Mouse (Mus musculus): ENCODE data around the gene Rpl18a. TPM values are rescaled to one million over a fixed set of nuclear protein-coding genes. Genes with fewer than 3 reads are reported as not detected.

The Rpl18a gene
- total and polyA plus RNA-seq, 2 experiments = 318 to 2,350 TPM

GRCm38 (mm10) chr8:70891356-70891755, 5.9 kb downstream of the Rpl18a start:
- 15% methylated on average over 21 of the region's 21 CpGs for WGBS
- no peak overlapping the region for H3K27ac ChIP-seq (replicated peaks; ENCODE audit: insufficient read depth, low read depth, low read length)
- H3K4me3 ChIP-seq (ENCODE audit: insufficient read depth, low read depth, low read length) = no peak overlapping the region
- TF ChIP-seq CTCF (IDR thresholded peaks at IDR 0.05; ENCODE audit: low read depth, low read length) (no peak), POLR2A (IDR thresholded peaks at IDR 0.05; ENCODE audit: extremely low read depth, insufficient read depth, low read length) (no peak)
- DNase-seq (ENCODE audit: extremely low read depth, low read depth, low spot score) = no peak
- peaks cover 2% of the 10 kb centered on the region for H3K4me1 ChIP-seq (ENCODE audit: control insufficient read depth, insufficient read depth, low read length)
- no peak overlapping the region for H3K9ac ChIP-seq (ENCODE audit: low read depth, low read length)
- H3K79me2 ChIP-seq (ENCODE audit: control insufficient read depth, insufficient read depth, low read length) = peaks cover 3% of the 10 kb centered on the region; the same call in 1 of the 2 replicates
- H3K36me3 ChIP-seq (ENCODE audit: control insufficient read depth, insufficient read depth, low read length) = peaks cover 13% of the 10 kb centered on the region
- H3K27me3 ChIP-seq (ENCODE audit: control insufficient read depth, insufficient read depth, low read length) = peaks cover 6% of the 10 kb centered on the region; the same call in 1 of the 2 replicates

DNA sequence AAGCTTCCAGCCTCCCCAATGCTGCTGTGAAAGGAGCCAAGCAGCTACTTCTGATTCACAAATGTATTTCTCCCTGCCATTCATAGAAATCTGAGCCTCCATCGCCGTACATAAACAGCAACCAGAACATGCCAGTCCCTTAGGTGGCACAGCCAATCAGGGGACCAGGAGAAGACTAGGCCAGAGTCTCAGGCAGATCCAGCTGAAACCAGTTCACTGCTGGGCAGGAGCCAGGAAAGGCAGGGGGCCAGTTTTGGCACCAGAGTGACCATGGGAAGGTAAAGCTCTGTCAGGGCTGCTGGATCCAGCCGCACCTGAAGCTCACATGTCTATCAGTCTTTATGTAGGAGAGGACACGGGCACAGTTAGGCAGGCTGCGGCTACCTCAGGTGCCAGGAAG, 6.6 kb downstream of the Rpl18a start:
- DNase-seq (ENCODE audit: extremely low read depth, low read depth, low spot score) = no peak
- Histone ChIP-seq H3K27me3 (ENCODE audit: control insufficient read depth, insufficient read depth, low read length) (peaks cover 6% of the 10 kb centered on the region; the same call in 1 of the 2 replicates), H3K27ac (replicated peaks; ENCODE audit: insufficient read depth, low read depth, low read length) (no peak overlapping the region), H3K4me1 (ENCODE audit: control insufficient read depth, insufficient read depth, low read length) (no peaks in the 10 kb centered on the region; the same call in 1 of the 2 replicates), H3K36me3 (ENCODE audit: control insufficient read depth, insufficient read depth, low read length) (peaks cover 12% of the 10 kb centered on the region), H3K4me3 (ENCODE audit: insufficient read depth, low read depth, low read length) (no peak overlapping the region), H3K9ac (ENCODE audit: low read depth, low read length) (no peak overlapping the region), H3K79me2 (ENCODE audit: control insufficient read depth, insufficient read depth, low read length) (no peaks in the 10 kb centered on the region)
- WGBS = 90% methylated on average over 5 of the region's 5 CpGs
- TF ChIP-seq POLR2A (IDR thresholded peaks at IDR 0.05; ENCODE audit: extremely low read depth, insufficient read depth, low read length) (no peak), CTCF (IDR thresholded peaks at IDR 0.05; ENCODE audit: low read depth, low read length) (no peak)

DNA sequence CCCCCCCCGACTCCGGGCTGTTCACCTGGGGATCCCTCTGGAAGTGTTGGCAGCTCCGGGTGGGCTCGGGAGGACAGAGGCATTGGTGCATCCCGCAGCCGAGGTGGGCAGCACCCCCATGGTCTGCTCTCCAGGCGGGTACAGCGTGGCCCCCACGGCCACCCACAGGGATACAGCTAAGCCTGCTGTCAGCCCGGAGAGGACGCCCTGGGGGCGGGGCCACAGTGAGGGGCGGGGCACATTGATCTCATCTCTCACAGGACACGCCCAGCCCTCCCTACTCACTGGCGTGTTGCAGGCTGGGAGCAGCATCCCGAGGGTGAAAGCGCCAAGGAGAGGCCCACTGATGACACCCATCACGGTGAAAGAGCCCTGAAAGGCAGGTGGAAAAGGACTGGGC, 9.5 kb downstream of the Rpl18a start:
- no peak overlapping the region for H3K9ac ChIP-seq (ENCODE audit: low read depth, low read length)
- H3K4me1 ChIP-seq (ENCODE audit: control insufficient read depth, insufficient read depth, low read length) = no peaks in the 10 kb centered on the region
- H3K4me3 ChIP-seq (ENCODE audit: insufficient read depth, low read depth, low read length) = no peak overlapping the region
- H3K27me3 ChIP-seq (ENCODE audit: control insufficient read depth, insufficient read depth, low read length) = peaks cover 5% of the 10 kb centered on the region; the same call in 1 of the 2 replicates
- TF ChIP-seq CTCF (IDR thresholded peaks at IDR 0.05; ENCODE audit: low read depth, low read length) (no peak), POLR2A (IDR thresholded peaks at IDR 0.05; ENCODE audit: extremely low read depth, insufficient read depth, low read length) (no peak)
- 16% methylated on average over 18 of the region's 18 CpGs for WGBS
- no peak overlapping the region for H3K27ac ChIP-seq (replicated peaks; ENCODE audit: insufficient read depth, low read depth, low read length)
- DNase-seq (ENCODE audit: extremely low read depth, low read depth, low spot score) = no peak
- no peaks in the 10 kb centered on the region for H3K36me3 ChIP-seq (ENCODE audit: control insufficient read depth, insufficient read depth, low read length)
- H3K79me2 ChIP-seq (ENCODE audit: control insufficient read depth, insufficient read depth, low read length) = no peaks in the 10 kb centered on the region

DNA sequence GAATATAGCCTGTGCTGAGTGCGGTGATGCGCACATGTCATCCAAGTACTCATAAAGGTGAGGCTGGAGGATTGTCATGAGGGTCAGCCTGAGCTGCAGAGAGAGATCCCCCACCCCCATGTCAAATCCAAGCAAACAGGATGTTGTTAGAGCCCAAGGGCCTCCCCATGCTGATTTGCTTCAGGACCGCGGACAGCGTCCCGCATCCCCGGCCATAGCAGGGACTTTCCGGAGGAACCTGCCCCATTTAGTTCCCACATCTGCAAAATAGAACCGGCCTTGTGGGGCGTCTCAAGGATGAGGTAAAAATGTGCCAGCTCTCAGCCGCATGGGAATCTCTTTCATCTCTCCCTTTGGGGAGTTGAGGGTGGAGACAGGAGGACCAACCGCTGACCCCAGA, 11.6 kb downstream of the Rpl18a start:
- no peak for DNase-seq (ENCODE audit: extremely low read depth, low read depth, low spot score)
- Histone ChIP-seq H3K4me3 (ENCODE audit: insufficient read depth, low read depth, low read length) (no peak overlapping the region), H3K27me3 (ENCODE audit: control insufficient read depth, insufficient read depth, low read length) (no peaks in the 10 kb centered on the region; the same call in 1 of the 2 replicates), H3K79me2 (ENCODE audit: control insufficient read depth, insufficient read depth, low read length) (no peaks in the 10 kb centered on the region), H3K36me3 (ENCODE audit: control insufficient read depth, insufficient read depth, low read length) (no peaks in the 10 kb centered on the region), H3K9ac (ENCODE audit: low read depth, low read length) (no peak overlapping the region), H3K4me1 (ENCODE audit: control insufficient read depth, insufficient read depth, low read length) (no peaks in the 10 kb centered on the region), H3K27ac (replicated peaks; ENCODE audit: insufficient read depth, low read depth, low read length) (no peak overlapping the region)
- 21% methylated on average over 12 of the region's 12 CpGs for WGBS
- TF ChIP-seq CTCF (IDR thresholded peaks at IDR 0.05; ENCODE audit: low read depth, low read length) (no peak), POLR2A (IDR thresholded peaks at IDR 0.05; ENCODE audit: extremely low read depth, insufficient read depth, low read length) (no peak)

DNA sequence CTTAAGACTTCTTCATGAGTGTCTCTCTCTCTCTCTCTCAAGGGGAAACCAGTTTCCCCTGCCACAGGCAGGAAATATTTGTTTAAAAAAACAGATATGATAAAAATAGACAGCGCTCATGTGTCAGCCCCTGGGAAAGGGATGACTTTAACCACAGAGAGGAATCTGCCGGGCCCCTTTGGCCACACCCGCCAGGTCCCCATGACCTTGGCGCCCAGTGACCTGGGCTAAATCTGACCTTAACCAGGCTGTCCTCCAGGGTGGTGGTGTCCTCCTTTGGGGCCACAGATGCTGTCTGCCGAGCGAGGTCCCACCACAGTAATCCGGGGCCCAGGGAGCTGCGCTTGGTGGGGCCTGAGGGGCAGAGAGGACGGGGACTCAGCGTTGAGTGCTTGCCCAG, 12.5 kb downstream of the Rpl18a start:
- Histone ChIP-seq H3K27me3 (ENCODE audit: control insufficient read depth, insufficient read depth, low read length) (no peaks in the 10 kb centered on the region; the same call in 1 of the 2 replicates), H3K4me1 (ENCODE audit: control insufficient read depth, insufficient read depth, low read length) (no peaks in the 10 kb centered on the region), H3K79me2 (ENCODE audit: control insufficient read depth, insufficient read depth, low read length) (no peaks in the 10 kb centered on the region), H3K4me3 (ENCODE audit: insufficient read depth, low read depth, low read length) (no peak overlapping the region), H3K27ac (replicated peaks; ENCODE audit: insufficient read depth, low read depth, low read length) (no peak overlapping the region), H3K9ac (ENCODE audit: low read depth, low read length) (no peak overlapping the region), H3K36me3 (ENCODE audit: control insufficient read depth, insufficient read depth, low read length) (no peaks in the 10 kb centered on the region)
- 75% methylated on average over 10 of the region's 10 CpGs for WGBS
- no peak for DNase-seq (ENCODE audit: extremely low read depth, low read depth, low spot score)
- TF ChIP-seq POLR2A (IDR thresholded peaks at IDR 0.05; ENCODE audit: extremely low read depth, insufficient read depth, low read length) (no peak), CTCF (IDR thresholded peaks at IDR 0.05; ENCODE audit: low read depth, low read length) (no peak)

GRCm38 (mm10) chr8:70884186-70884585, 13.0 kb downstream of the Rpl18a start:
- no peaks in the 10 kb centered on the region for H3K36me3 ChIP-seq (ENCODE audit: control insufficient read depth, insufficient read depth, low read length)
- H3K27me3 ChIP-seq (ENCODE audit: control insufficient read depth, insufficient read depth, low read length) = no peaks in the 10 kb centered on the region; the same call in 1 of the 2 replicates
- H3K27ac ChIP-seq (replicated peaks; ENCODE audit: insufficient read depth, low read depth, low read length) = no peak overlapping the region
- no peak overlapping the region for H3K4me3 ChIP-seq (ENCODE audit: insufficient read depth, low read depth, low read length)
- TF ChIP-seq POLR2A (IDR thresholded peaks at IDR 0.05; ENCODE audit: extremely low read depth, insufficient read depth, low read length) (no peak), CTCF (IDR thresholded peaks at IDR 0.05; ENCODE audit: low read depth, low read length) (no peak)
- WGBS = 81% methylated on average over 4 of the region's 4 CpGs
- H3K9ac ChIP-seq (ENCODE audit: low read depth, low read length) = no peak overlapping the region
- no peaks in the 10 kb centered on the region for H3K4me1 ChIP-seq (ENCODE audit: control insufficient read depth, insufficient read depth, low read length)
- H3K79me2 ChIP-seq (ENCODE audit: control insufficient read depth, insufficient read depth, low read length) = no peaks in the 10 kb centered on the region
- no peak for DNase-seq (ENCODE audit: extremely low read depth, low read depth, low spot score)
